Mouse (Mus musculus) neural tube, embryonic 10.5 days (tissue): ENCODE measurements around the gene Abcg1.
A peak's percentile ranks its signal among the peaks of the same experiment; 100 is the strongest.

Experiments used
- DNase-seq: peaks from one replicate; pipeline ENCODE4 v3.0.0-alpha.2; 2017; ENCODE audit warnings: low spot score; ENCODE audit errors: extremely low spot score

Abcg1 gene

DNA sequence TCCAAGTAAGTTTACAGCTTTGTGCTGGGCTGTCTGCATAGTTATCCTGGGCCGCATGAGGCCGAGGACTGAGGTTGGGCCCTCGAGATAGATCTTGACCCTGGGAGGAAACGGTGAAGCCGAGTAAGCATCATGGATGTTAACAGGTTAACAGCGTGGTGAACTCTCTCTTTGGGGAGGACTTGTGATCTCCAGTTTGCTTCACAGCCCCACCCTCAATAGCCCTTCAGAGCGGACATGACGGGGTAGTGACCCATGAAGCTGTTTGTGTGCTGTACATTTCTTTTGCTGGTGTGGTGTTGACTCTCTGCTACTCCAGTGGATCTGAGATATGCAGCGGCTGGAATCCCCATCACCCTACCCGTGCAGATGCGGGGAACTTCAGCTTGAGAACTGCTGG, 21.1 kb downstream of the Abcg1 start:
- no peak for DNase-seq

DNA sequence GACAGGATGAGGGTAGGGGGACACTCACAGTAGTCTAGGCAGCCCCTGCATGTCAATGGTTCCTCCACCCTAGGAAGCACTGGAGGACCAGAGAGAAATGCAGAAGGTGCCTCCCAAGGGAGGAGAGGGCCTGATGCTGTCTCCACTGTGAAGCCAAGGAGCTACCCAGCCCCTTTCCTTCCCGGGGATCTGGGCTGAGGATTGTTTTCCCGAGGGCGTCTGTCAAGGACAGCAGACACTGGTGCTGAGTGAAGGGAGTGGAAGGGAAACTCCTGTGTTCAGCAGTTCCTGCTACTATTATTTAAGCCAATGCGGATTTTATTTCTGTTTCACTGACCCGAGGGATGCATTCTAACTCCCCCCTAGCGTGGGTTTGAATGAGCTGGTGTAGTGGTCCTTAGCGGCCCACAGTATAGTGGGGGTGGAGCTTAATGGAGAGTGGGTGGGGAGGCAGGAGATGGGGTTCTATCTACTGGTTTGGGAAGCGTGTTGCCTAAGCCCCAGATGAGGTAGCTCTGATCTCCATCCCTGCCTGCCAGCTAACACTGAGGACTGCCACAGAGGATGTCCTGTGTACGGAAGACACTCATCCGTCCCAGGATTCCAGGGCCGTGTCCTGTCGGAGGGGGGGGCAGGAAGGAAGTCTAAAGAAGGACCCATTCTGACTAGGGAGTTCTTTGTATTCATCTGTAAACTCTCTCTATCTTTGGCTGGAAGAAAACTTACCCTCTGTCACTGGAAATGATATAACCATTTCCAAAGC, 21.8 kb downstream of the Abcg1 start:
- DNase-seq, result no peak

GRCm38 (mm10) chr17:31082296-31083078, 25.0 kb downstream of the Abcg1 start:
- DNase-seq, result no peak

DNA sequence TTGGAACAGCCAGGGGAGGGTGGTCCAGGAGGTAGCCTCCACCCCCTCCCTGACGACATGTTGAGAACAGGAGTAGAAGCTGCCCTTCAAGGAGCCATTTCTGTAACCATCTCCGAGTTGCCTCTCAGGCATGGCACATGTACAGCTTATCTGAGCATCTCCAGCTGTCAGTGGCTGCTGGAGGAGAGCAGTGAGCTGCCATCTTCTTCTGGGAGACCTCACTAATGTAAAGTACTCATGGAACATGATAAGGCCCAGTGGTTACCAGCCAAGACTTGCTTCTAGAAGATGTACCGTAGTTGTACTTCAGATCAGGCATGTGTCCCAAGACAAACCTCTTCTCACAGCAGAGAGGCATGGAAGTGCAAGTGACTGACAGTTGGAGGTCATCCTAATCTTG, 28.0 kb downstream of the Abcg1 start:
- DNase-seq, result no peak

- no peak for DNase-seq
These were observed 28.7 kb downstream of the Abcg1 start for GRCm38 (mm10) chr17:31086196-31086595.

DNA sequence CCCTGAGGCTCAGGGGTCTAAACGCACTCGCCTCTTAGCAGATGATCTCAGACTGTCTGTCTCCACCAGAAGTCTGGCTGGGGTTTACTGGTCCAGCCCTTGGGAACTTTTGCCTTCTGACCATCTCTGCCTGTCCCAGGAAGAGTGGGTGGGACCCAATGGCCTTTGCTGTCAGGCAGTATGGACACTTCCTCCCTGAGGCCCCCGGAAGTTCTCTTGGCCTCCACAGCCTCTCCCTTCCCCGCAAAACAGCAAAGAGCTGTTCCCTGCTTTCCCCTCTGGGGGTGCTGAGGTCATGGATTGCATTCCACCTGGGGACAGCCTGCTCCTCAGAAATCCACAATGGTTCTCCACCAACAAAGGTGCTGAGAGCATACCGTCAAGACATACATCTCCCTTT, 31.2 kb downstream of the Abcg1 start:
- DNase-seq, result no peak

DNA sequence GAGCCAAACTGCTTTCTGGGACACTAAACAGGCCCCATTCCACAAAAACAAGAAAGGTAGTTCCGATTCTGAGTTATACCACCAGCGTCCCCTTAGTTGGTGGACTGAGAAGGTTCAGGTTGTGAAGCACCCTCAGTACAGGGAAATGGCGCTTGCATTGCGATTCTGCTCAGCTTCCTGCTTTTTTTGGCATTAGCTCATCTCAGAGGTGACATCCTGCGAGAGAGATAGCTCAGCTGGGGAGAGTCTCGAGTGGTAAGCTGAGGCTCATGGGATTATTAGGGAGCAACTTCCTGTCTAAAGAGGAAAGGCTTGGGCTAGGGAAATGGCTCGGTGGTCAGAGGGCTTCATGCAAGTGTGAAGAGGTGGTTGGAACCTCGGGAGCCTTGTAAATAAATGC, 32.4 kb downstream of the Abcg1 start:
- no peak for DNase-seq

DNA sequence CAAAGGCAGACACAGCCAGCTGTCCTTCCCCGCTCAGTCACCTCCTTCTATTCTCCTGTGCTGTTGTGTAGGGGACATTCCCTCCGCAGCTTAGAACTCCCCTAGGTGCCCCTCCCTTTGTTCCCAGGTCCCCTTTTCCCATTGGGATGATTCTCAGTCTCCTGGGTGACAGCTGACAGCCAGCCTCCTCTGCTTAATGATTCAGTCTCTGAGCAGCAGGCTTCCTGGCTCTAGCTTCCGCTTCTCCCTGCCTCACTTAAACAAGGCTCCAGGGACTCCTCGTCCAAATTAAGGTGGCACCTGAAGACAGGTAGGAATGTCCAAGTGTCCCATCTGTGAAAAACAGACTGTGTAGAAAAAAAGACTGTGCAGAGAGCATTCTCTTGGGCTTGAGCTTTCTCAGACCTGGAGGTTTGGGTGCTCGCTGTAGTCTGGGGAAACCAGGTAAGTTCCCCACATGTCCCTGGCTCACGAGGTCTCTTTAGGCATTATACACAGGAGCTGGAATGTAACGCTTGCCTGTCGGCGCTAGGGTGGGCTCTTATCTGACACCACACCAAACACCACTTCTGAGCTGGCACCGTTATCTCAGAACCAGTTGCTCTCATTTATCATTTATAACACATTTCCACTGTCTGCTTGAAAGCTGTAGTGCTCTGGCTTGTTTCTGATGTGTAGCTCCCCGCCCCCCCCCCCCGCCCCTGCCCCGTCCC, 33.7 kb downstream of the Abcg1 start:
- no peak for DNase-seq

GRCm38 (mm10) chr17:31094781-31095180, 37.3 kb downstream of the Abcg1 start:
- no peak for DNase-seq

- DNase-seq, result no peak
These were observed 38.1 kb downstream of the Abcg1 start for GRCm38 (mm10) chr17:31095570-31095969.

GRCm38 (mm10) chr17:31096893-31097292, 39.4 kb downstream of the Abcg1 start:
- no peak for DNase-seq

- DNase-seq, result no peak
These were observed 41.3 kb downstream of the Abcg1 start for GRCm38 (mm10) chr17:31098788-31099187.

DNA sequence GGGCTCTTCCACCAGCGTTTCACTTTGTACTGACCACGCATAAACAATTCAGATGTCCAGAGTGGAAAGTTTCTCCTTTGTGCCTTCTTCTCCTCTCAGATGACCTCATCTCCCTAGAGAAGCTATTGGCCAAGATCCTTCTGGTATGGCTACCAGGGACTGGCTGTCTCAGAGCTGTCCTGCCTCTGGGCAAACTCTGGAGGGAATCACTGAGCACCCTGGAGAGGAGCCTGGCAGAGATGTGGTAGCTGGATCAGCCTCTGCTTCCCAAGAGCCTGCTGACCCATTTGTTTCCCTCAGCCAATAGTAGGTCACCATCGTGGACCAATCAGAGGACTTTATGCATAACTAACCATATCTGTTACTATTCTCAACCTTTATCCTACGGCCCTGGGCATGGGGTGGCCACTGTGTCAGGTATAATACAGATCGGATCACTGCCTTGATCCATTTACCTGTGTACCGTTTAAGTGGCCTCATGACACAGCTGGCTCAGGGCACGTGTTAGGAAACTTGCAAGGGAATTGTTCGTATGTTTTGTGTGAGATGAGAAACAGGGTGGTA, 45.6 kb downstream of the Abcg1 start:
- DNase-seq, result no peak

GRCm38 (mm10) chr17:31103823-31104222, 46.3 kb downstream of the Abcg1 start:
- DNase-seq, result no peak

DNA sequence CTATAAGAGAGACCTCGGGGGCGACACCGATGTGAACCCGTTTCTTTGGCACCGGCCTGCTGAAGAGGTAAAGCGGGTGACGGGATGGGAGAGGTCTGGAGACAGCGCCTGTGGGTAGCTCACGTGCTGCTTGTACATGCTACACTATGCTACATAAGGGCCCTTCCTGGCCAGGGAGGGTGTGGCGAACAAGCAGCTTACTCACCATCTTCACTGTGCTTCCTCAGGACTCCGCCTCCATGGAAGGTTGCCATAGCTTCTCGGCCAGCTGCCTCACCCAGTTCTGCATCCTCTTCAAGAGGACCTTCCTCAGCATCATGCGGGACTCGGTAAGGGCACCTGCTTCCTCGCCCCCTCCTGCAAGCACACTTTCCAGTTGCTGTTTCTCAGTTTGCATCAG, 50.9 kb downstream of the Abcg1 start:
- no peak for DNase-seq

- DNase-seq, result no peak
These were observed 55.8 kb downstream of the Abcg1 start for GRCm38 (mm10) chr17:31113191-31113856.

- DNase-seq, result no peak
These were observed 58.6 kb downstream of the Abcg1 start for GRCm38 (mm10) chr17:31116063-31116462.

GRCm38 (mm10) chr17:31117946-31118345, 60.5 kb downstream of the Abcg1 start:
- no peak for DNase-seq

- DNase-seq, result peak; percentile 88
These were observed 62.0 kb downstream of the Abcg1 start for GRCm38 (mm10) chr17:31119429-31119828.

GRCm38 (mm10) chr17:31121975-31122374, 64.5 kb downstream of the Abcg1 start:
- peak; percentile 78 for DNase-seq

DNA sequence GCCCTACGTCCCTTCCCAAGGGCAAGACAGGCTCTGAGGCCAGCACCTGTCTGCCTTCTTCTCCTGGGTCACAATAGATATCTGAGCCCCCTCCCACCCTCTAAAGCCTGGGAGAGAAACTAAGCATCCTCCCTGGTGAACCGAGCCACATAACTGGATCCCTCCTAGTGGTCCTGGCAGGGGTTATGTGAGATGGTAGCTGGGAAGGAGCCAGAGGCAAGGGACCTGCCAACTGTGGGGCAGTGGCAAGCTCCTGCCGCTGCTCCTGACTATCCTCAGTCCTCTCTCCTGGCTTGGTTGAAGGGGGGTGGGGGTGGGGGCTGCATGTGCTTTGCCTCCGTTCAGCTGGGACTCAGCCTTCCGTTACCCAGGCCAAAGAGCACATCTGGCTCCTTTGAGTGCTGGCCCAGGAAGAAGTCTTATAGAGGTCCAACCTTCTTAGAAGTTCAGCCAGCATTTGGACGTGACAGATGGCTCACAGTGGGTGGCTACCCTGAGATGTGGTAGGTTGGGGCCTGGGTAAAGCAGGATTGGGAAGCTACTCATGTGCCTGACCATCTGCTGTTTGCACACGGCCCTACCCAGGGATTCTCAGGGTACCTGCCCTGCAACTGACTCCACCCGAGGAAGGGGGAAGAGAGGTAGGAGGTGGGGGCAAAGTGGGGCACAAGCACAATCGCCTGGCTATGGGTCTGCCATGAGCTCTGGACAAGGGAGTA, 68.2 kb downstream of the Abcg1 start:
- DNase-seq, result peak; percentile 40
